Mouse (Mus musculus) lung, adult 10 weeks (tissue): Measurements from ENCODE around the gene Tbc1d8. TPM values are rescaled to one million over a fixed set of nuclear protein-coding genes. Genes with fewer than 3 reads are reported as not detected.

Source experiments
- polyA plus RNA-seq: library from polyadenylated mRNA; stranded (reverse); fragments of 350-450 nt; fragmentation: Illumina TruSeq; extraction: RNeasy Lipid Tissue Mini Kit (QIAGEN cat#74804); gene quantifications from one replicate; pipeline ENCODE4 v1.2.3, GENCODE M21; 2014; ENCODE audit warnings: low read depth, low replicate concordance; ENCODE audit not compliant: insufficient read depth

Gene Tbc1d8
- 9.7 TPM for polyA plus RNA-seq

GRCm38 (mm10) chr1:39478057-39478895, at the start of gene Tbc1d8:
Gene Tbc1d8 (minus strand): TSS chr1:39478755.

GRCm38 (mm10) chr1:39367601-39368266, 110.8 kb downstream of the Tbc1d8 start, which contains the start of gene Rpl31:
Gene Rpl31 (plus strand): TSS chr1:39367842.

Other genes with a start within 250 kb of the Tbc1d8 start
- gene Rpl31, start 110.9 kb downstream of the Tbc1d8 start, polyA plus RNA-seq, result 1,687 TPM
- gene Cnot11, start 56.2 kb upstream of the Tbc1d8 start, polyA plus RNA-seq, result 11.5 TPM
- 16.6 TPM for gene Rnf149, start 98.7 kb upstream of the Tbc1d8 start, polyA plus RNA-seq
- gene Creg2, start 172.7 kb upstream of the Tbc1d8 start, polyA plus RNA-seq, result 0.08 TPM
- gene Rfx8, start 242.2 kb upstream of the Tbc1d8 start, polyA plus RNA-seq, result not detected